Mouse (Mus musculus) spleen, postnatal 10 days (tissue): ENCODE measurements around the gene Rrp1.
"Not testable (repeated sequence)": the region's sequence is repeated elsewhere in the genome, so short reads cannot be mapped to it uniquely, and the experiment has no call there.

ENCODE experiments used
- DNase-seq, 2 experiments: peaks; one replicate each; pipeline ENCODE4 v3.0.0; 2021 to 2022; ENCODE audit warnings: low spot score in 2 of 2

Rrp1 gene

DNA sequence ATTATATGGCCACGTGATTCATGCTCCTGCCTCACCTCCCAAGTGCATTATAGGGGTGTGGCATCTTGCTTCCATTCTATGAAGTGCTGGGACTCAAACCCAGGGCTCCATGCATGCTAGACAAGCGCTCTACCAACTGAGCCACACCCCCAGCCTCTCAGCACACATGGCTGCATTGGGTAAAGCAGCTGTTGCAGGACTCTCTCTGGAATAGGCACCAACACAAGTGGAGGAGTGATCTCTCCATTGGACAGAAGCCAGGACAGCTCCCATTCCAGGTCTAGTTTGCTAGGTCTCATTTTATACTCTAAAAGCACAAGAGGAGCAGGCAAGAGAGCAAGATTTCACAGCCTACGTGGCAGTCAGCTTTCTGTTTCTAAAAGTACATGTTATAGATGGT lies 29.3 kb downstream of the Rrp1 start:
- no peak for DNase-seq

DNA sequence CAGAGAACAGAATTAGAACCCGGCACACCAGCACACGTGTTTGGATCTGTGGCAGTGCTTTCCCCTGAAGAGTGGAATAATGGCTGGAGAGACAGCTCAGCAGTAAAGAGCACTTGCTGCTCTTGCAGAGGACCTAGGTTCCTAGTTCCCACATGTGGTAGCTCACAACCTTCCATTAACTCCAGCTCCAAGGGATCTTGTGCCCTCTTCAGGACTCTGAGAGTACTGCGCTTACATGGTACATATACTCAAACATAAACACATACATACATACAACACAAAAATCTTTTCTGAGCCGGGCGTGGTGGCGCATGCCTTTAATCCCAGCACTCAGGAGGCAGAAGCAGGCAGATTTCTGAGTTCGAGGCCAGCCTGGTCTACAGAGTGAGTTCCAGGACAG lies 34.3 kb downstream of the Rrp1 start:
- DNase-seq, result peak in 1 of 2 experiments; percentile 41

DNA sequence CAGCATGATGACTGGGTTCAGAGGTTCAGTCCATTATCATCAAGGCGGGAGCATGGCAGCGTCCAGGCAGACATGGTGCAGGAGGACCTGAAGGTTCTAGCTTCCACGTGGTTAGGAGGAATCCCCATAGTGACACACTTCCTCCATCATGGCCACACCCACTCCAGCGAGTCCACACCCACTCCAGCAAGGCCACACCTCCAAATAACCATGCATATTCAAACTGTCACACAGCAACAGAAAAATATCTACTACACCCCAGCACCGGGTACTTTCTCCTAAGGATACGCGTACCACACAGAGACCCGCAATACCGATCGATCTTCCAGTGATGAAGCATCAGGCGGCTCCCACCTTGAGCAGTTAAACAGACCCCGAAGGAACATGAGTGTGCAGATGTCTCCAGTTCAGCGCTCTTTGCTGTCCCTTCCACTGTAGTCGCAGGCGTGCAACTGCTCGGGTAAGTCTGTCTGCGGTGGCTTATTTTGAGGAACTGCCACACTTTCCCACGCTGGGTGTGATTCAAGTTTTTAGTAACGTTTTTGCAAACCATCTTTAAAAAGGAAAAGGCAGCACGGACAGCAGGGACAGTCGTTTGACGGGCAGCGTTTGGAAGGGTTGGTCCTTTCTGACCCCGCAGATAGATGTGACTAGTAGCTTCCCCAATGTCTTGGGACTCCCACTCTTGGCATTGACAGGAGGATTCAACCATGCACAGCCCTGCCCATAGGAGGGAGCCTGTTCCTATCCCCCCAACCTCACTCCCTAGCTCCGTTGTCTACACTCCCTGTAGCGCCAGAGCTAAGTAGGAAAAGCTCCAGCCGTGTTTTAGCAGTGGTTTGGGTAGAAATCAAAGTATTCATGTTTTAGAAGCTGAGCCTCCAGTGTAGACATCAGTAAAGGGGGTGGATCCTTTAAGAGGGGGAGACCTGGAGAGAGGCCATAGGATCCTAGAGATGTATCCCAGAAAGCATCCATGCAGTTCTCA lies 39.9 kb downstream of the Rrp1 start:
- peak; percentile 54 to 79 for DNase-seq

DNA sequence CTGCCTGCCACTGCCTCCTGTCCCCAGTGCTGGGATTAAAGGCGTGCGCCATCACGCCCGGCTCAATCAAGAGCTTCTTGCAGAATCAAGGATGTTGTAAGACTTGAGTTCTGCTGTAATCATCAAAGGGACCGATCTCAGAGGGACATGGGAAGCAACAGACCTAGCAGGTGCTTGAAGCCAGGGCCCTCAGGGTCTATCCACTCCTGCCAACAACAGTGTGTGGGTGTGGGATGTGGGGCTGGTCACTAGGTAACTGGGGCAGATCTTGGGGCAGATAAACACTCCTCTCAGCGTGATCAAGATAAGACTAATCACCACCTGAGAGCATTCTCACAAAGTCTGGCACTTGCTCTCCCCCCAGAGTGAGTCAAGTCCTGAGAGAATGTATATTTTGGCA lies 41.1 kb downstream of the Rrp1 start:
- no peak for DNase-seq

DNA sequence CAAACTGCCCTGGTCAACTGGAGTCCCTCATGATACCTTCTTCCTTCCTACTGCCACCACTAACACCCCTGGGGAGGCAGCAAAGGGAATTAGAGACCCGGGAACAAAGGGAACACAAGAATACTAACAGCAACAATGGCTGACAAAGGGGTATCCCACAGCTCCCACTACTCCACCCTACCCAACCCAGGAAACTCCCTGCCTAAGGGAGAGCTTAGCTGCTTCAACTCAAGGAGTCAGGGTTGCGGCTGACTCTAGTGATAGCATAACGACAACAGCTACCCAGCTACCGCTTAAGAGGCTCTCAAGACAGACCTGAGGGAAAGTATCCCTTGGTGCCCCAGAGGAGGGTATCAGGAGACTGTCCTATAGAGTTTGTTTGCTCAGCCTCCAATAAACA lies 45.3 kb downstream of the Rrp1 start:
- DNase-seq, result peak in 1 of 2 experiments; percentile 43

DNA sequence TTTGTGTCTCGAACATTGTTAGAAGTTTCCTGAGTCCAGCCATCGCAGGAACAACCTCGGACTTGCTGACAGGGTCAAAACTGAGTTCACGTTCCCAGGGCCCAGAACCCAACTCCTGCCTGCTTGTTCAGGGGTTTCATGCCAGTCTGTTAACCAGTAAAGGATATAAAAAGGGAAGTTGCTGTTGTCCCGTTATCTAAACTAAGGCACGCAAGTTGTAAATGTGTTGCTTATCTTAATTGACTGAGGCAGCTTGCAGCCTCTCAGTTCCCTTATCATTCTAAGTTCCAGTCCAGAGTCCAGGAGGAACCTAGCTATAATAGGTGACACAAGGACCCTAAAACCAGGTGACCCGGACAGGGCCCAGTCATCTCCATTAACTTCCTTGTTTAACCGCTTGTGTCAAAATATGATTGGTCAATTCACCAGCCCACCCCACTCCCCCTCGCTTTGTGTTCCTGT lies 46.0 kb downstream of the Rrp1 start:
- peak; percentile 49 to 67 for DNase-seq

DNA sequence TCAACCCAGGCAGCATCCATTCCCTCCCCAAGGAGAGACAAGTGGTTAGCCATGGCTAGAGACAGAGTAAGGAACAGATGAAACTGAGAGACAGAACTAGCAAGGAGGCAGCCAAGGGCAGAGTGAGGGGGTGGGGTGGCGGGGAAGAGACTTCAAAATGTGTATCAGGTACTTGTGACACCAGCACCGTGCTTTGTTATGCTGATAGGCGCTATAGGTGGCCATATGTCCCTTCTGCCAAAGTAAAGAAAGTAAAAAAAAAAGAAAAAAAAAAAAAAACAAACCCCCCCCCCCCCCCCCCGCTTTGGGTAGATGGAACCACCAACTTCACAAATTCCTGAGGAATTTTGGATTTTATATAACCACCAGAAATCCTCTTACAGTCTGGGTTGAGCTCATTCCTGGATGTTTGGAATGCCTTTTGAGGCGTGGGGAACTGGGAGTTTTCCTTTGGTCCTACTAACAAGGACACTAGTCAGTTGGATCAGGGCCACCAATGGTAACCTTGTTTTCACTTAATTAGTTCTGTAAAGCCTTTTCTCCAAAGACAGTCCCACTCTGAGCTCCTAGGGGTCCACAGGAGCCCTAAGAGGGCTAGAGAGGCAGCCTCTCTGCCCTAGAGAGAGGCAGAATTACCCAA lies 46.5 kb downstream of the Rrp1 start:
- DNase-seq, result peak in 1 of 2 experiments; percentile 47

DNA sequence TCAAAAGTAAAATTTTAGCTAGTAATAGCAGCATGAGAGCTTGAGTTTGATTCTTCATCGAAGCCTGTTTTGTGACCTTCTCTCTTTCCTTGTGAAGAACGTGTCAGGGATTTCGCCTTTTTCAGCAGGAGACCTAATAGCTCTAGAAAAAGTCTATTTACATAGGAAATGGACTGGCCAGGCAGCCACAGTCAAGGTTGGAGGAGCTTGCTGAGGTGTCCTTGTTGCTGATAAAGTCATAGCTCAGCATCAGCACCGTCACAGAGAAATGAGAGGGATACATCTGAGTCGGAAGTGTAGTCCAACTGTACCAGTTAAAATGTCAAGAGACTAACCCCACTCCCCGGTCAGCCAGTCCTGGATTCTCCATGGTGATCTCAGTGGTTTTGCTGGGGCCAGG lies 47.3 kb downstream of the Rrp1 start:
- peak in 1 of 2 experiments; percentile 42 for DNase-seq

DNA sequence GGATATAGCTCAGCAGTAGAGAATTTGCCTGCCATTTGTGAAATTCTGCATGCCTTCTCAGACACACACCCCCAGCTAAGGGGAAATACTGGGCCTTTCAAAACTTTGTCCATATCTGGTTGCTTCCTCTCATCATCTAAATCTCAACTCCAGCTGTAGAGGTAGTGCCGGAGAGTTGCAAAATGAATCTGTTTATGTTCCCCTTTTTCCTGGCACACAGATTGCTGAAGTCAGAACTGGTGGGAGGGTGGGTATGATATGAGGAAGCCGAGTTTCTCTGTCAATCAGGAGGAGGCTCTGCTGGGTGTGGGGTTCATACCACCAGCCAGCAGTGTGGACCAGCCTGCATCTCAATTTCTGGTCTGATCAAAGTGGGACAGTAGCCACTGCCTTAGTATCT lies 48.7 kb downstream of the Rrp1 start:
- DNase-seq, result no peak

DNA sequence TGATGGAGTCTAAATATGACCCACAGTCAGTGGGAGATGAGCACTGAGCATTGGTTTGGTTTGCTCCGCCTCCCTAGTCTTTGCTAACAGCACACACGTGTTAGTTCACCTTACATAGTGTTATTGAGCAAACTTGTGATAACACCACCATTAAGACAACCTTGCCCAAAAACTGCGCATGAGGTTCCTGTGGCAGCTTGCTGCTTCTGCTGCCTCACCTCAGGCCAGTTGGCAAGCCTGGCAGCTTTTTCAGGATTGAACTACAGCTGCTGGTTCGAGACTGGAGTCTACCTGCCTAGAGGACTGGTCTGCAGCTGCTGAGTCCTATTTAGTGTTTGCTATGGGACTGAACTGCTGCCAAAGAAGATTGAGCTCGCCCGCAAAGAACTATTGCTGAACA lies 49.5 kb downstream of the Rrp1 start:
- no peak for DNase-seq

DNA sequence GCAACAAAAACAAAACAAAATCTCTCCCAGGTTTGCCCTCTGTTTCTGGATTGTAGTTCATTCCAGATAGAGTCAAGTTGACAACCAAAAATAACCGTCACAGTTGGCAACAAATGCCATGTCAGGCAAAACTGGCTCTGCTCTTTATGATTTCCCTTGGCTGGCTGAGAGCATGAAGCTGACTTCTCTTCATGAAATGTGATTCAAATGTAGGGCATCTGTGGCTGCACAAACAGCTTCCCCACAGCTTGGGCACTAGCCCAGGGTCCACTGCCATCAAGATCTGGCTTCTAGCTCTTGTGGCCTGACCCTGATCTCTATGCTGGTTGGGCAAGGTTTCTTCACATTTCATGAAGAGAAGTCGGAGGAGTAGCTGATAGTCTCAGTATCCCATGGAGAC lies 50.9 kb downstream of the Rrp1 start:
- no peak for DNase-seq

DNA sequence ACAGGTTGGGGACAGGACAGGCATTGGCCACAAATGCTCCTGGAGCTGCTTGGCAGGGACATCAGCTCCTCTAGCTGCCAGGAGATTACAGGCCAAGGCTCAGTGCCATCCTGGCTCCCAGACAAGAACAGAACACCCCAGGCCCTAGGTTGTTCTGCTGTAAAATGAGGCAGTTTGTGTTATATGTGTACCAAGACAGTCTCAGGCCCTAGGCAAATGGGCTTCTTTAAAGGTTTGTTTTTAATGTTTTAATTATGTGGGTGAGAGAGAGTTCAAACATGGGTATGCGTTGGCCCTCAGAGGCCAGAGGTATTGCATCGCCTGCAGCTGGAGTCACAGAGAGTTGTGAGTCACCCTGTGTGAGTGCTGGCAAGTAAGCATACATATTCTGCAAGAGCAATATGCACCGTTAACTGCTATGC lies 52.5 kb downstream of the Rrp1 start:
- no peak for DNase-seq

DNA sequence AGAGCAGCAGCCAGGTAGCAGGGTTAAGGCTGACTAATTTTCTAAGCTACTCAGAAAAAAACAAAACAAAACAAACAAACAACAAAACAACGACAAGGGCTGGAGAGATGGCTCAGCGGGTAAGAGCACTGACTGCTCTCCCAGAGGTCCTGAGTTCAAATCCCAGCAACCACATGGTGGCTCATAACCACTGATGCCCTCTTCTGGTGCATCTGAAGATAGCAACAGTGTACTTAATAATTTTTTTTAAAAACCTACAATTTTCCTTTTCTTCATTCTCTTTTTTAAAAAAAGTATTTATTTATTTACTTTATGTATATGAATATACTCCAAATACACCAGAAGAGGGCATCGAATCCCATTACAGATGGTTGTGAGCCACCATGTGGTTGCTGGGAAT lies 53.8 kb downstream of the Rrp1 start:
- not testable (repeated sequence) for DNase-seq

DNA sequence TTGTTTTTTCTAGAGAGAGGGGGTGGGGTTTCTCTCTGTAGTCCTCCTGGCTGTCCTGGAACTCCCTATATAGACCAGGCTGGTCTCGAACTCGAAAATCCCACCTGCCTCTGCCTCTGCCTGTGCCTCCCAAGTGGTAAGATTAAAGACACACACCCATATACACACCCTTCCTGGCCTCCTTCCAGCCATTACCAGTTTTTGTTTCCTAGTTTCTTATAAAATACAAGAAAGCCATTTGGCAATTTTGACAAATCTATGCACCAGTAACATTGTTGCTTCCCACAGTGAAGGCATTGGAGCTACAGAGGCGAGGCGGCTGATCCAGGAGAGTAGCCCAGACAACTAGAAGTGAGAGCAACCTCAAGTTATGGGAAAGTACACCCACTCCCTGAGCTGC lies 54.6 kb downstream of the Rrp1 start:
- peak in 1 of 2 experiments; percentile 34 for DNase-seq

DNA sequence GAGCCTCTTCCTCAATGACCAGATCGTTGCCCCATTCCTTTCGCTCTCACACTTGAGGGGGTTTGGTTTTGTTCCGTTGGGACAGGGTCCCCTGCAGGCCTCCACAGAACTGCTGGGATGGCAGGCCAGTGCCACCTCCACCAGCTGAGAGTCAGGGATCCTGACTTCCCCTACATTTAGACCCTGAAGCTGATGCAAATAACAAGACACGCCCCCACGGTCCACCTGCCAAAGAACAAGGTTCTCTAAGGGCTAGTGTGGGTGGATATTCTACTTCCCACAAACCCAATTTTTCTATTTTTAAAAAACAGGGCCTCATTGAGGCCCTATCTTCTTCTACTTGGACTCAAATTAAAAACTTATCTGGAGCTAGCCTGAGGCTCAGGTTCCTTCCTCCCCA lies 55.1 kb downstream of the Rrp1 start:
- no peak for DNase-seq

DNA sequence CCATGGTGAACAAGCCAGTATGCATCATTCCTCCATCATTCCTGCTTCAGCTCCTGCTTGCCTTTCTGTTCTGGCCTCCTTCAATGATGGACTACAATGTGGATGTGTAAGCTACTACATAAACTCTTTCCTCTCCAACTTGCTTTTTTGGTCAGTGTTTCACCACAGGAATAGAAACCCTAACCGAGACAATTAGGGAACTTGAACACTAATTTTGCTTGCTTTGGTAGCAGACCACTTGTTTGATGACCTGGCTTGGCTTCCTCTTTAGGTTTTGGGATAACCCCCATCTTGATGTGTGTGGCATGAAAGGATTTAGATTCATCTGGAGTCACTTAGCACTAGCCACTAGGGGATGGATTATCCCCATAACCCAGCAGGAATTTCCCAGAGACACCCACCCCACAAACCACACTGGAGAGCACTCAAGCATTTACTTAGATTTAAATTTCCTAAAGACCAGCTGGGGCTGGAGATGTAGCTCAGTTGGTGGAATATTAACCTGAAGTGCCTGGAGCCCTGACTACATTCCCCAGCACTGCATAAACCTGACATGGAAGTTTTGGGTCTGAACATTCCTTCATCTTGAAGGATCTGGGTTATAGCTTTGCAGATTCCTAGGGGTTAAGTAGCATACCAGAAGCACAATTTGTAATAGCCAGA lies 56.8 kb downstream of the Rrp1 start:
- no peak for DNase-seq

DNA sequence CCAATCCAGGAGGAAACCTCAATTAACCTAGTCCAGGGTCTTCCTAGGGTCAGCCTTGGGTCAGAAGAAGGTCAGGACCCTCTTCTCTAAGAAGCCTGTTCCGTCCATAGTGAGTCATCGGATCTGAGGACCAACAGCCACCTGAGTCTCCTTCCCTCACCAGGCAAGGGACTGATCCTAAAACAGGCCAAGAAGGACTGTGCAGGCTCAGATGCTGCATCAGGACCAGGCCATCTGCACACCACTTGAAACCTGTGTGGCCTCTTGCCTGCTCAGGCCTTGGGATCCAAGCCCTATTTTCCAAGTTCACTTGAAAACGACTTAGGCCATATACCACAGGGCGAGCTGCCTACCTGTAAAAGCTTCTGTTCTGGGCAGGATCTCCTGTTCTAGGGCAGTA lies 59.6 kb downstream of the Rrp1 start:
- no peak for DNase-seq

DNA sequence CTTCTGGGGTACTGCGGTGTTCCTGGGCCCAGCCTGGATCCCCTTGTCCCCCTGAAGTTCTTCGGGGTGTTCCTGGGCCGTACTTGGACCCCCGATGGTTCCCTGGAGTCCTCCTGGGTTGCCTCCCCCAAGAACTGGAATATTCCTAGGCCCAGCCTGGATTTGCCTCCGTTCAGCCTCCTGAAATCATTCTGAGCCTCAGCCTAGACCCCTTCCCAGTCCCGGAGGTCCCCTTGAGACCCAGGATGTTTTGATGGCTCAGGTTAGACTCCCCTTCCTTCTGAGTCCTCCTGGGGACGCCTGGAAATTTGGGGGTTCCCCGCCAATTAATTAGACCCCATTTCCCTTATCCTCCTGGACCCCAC lies 60.2 kb downstream of the Rrp1 start:
- no peak for DNase-seq

DNA sequence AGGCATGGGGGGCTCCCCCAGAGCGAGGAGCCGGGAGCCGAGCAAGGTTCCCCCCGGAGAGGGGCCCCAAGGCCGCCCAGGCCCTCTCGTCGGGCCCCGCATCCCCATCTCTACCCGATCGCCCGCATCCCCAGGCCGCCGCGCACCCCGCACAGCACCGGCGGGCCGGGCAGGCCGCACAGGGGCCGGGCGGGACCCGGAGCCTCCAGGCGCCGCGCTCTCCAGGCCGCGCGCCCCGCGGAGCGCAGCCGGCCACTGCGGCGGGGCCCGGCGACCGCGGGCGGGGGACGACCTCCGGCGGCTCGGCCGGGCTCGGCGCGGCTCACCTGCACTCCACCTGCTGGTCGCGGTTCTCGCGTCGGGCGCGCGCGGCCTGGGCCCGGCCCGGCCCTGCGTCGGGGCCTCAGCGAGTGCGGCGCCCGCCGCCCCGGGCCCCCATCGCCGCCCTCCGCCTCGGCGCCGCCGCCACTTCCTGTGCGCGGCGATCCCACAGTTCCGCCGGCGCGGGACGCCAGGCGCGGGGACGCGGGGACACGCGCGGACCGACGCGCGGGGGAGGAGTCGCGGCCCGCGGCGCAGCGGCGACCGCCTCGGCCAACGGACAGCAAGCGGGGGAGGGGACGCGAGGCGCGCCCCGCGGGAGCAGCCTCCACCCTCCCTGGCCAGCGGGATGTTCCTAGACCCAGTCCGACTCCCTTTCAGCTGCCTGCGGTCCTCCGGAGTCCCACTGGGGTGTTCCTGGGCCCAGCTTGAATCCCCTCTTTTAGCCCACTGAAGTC lies 60.8 kb downstream of the Rrp1 start, which contains the start of gene Agpat3:
Gene Agpat3, minus strand, starts transcription at position 603 of the 779 bp plus-strand sequence.
- peak; percentile 69 for DNase-seq

DNA sequence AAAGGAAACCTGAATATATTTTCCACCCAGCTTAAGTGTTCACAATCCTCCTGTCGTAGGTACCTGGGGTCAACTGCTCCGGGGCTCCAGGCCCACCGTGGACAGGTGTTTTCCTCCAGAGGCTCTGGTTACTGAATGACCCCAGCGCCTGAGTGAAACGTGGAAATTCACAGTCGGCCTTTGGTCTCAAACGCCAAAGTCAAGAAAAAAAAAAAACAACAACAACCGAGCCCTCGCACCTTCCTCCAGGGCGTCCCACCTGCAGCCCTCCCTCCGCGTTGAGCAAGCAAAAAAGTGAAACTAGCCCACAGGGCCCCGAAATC lies 61.3 kb downstream of the Rrp1 start:
- DNase-seq, result no peak

DNA sequence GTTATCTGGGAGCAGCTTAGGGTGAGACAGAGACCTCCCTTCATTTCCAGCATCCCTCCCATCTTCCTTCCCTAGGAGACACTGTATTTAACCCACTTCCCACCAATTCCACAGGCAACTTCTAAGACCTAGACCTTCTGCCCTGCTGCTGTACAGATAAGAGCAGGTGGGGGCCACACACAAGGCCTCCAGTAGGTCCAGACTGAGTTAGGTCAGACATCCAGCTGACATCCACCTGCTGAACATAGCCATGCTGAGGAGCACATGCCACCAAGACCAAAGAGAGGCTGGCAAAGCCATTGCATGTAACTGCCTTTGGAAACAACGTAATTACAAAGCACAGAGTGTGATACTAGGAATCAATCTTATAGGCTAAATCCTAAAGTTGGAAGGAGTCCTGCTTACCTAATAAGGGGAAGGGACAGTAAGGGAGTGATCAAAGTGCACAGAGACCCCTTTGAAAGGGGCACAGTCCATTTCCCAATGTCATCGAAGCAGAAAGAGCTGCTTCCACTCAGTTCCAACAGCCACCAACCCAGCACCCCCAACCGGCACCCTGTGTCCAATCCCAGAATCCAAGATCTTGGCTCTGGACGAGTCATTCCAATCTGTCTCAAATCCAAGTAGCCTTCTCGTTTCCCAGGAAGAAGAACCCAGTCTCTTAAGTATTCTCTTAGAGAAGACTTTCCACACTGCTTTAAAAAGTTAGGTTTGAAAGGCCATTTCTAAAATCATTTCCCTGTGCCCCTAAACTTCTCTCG lies 61.9 kb downstream of the Rrp1 start:
- DNase-seq, result no peak
